10 mouse cellular contexts compared by ENCODE assay signal in genomic region chr6:13030961-13031360, GRCm38 (mm10). TPM values are rescaled to one million over a fixed set of nuclear protein-coding genes. Genes with fewer than 3 reads are reported as not detected.
DNase-seq lines count a peak whose midpoint lies in the region; ATAC-seq and TF ChIP-seq lines count a peak whose summit lies in the region.
"Had no signal": no experiment of that assay in that cellular context is flagged by ENCODE, and none has a peak within 500 bp of the region (broad histone marks: within the 10 kb centered on the region; RNA-seq: fewer than 3 reads in every experiment).

No protein-coding gene starts in this region.

- no peak overlapping the region for H3K4me3 ChIP-seq in kidney, embryonic 14.5 days (ENCODE audit: low read length)
- no peak overlapping the region for H3K4me3 ChIP-seq in ES-E14 (ENCODE audit: insufficient read depth in 1 of 2, low read depth in 1 of 2, low read length in 2 of 2, poor library complexity in 1 of 2, severe bottlenecking in 1 of 2)
- no peak overlapping the region for H3K4me3 ChIP-seq in cortical plate, adult 2 months (ENCODE audit: insufficient read depth, low read length)
- no peak overlapping the region for H3K4me3 ChIP-seq in layer of hippocampus, adult 2 months
- H3K4me3 ChIP-seq: heart, embryonic 15.5 days; midbrain, embryonic 12.5 days had no signal

- no peak overlapping the region for H3K4me2 ChIP-seq in kidney, embryonic 14.5 days (replicated peaks; ENCODE audit: low read depth, low read length)
- H3K4me2 ChIP-seq: heart, embryonic 15.5 days; midbrain, embryonic 12.5 days had no signal

- no peaks in the 10 kb centered on the region for H3K36me3 ChIP-seq in kidney, embryonic 14.5 days (ENCODE audit: control insufficient read depth, insufficient read depth, low read length)
- H3K36me3 ChIP-seq in ES-E14 (ENCODE audit: control insufficient read depth, insufficient read depth, low read length, poor library complexity, severe bottlenecking): no peaks in the 10 kb centered on the region
- H3K36me3 ChIP-seq: heart, embryonic 15.5 days; midbrain, embryonic 12.5 days had no signal

- 71% methylated on average over 1 of the region's 1 CpGs for WGBS in kidney, embryonic 14.5 days

- H3K9ac ChIP-seq in kidney, embryonic 14.5 days (ENCODE audit: low read depth, low read length): no peak overlapping the region
- no peak overlapping the region for H3K9ac ChIP-seq in ES-E14 (ENCODE audit: insufficient read depth, low read depth, low read length, poor library complexity, severe bottlenecking)
- H3K9ac ChIP-seq: heart, embryonic 15.5 days; midbrain, embryonic 12.5 days had no signal

- no peaks in the 10 kb centered on the region for H3K9me3 ChIP-seq in kidney, embryonic 14.5 days (ENCODE audit: control insufficient read depth, low read length)
- H3K9me3 ChIP-seq in ES-E14 (ENCODE audit: control insufficient read depth, insufficient read depth, low read depth, low read length): no peaks in the 10 kb centered on the region
- H3K9me3 ChIP-seq: heart, embryonic 15.5 days; midbrain, embryonic 12.5 days had no signal

- TF ChIP-seq CTCF in cortical plate, adult 2 months (IDR thresholded peaks at IDR 0.05; ENCODE audit: extremely low read depth, insufficient read depth, low read length): peak; percentile 54; the same call in 1 of the 2 replicates
- peak; percentile 74 for TF ChIP-seq CTCF in layer of hippocampus, adult 2 months (conservative IDR thresholded peaks at IDR 0.05)

- H3K27ac ChIP-seq in kidney, embryonic 14.5 days (ENCODE audit: low read depth, low read length): no peak overlapping the region
- H3K27ac ChIP-seq in ES-E14 (ENCODE audit: insufficient read depth, low read depth, low read length, poor library complexity, severe bottlenecking): no peak overlapping the region
- no peak overlapping the region for H3K27ac ChIP-seq in cortical plate, adult 2 months (ENCODE audit: insufficient read depth, low read length)
- no peak overlapping the region for H3K27ac ChIP-seq in layer of hippocampus, adult 2 months
- H3K27ac ChIP-seq: heart, embryonic 15.5 days; midbrain, embryonic 12.5 days had no signal

- H3K4me1 ChIP-seq in kidney, embryonic 14.5 days (ENCODE audit: control insufficient read depth, insufficient read depth, low read length): no peaks in the 10 kb centered on the region
- H3K4me1 ChIP-seq in ES-E14 (ENCODE audit: control insufficient read depth in 2 of 2, insufficient read depth in 2 of 2, low read length in 2 of 2, poor library complexity in 1 of 2): no peaks in the 10 kb centered on the region
- no peaks in the 10 kb centered on the region for H3K4me1 ChIP-seq in cortical plate, adult 2 months (ENCODE audit: control insufficient read depth, insufficient read depth, low read length)
- H3K4me1 ChIP-seq: heart, embryonic 15.5 days; midbrain, embryonic 12.5 days had no signal

- no peak for ATAC-seq in kidney, embryonic 14.5 days (ENCODE audit: low FRiP score, low TSS enrichment)
- no peak for ATAC-seq in erythroblast, adult 5-6 weeks (replicated peaks; ENCODE audit: low FRiP score, poor library complexity, severe bottlenecking)

- in situ Hi-C loops in ES-E14 (cut with MboI; ENCODE audit: low sequenced_read_pairs in 2 of 2, unreplicated experiment in 2 of 2): no loop called here

- TF ChIP-seq POLR2A in cortical plate, adult 2 months (IDR thresholded peaks at IDR 0.05; ENCODE audit: extremely low read depth, insufficient read depth, low read length): no peak

- DNase-seq in kidney, adult 18-20 months: peak; percentile 16
- DNase-seq in ES-E14 (ENCODE audit: low read depth, low spot score): peak; percentile 4
- DNase-seq in layer of hippocampus, adult 2 months (ENCODE audit: low spot score in 2 of 2): peak in 1 of 2 experiments; percentile 39
- DNase-seq in cerebellum, adult 8-10 months: no peak
- no peak for DNase-seq in cerebellum, adult 11 months

- H3K27me3 ChIP-seq in kidney, embryonic 14.5 days (ENCODE audit: control insufficient read depth, insufficient read depth, low read length): no peaks in the 10 kb centered on the region
- H3K27me3 ChIP-seq: heart, embryonic 15.5 days; midbrain, embryonic 12.5 days had no signal

TF ChIP-seq in ES-E14, 5 proteins besides CTCF, POLR2A, EP300 and RAD21:
- TF ChIP-seq ZC3H11A (IDR thresholded peaks at IDR 0.05; ENCODE audit: borderline replicate concordance, low read depth, low read length): peak; percentile 26; the same call in 1 of the 2 replicates
- TF ChIP-seq CHD2 (IDR thresholded peaks at IDR 0.05; ENCODE audit: low read depth, low read length): no peak
- no peak for TF ChIP-seq HCFC1 (IDR thresholded peaks at IDR 0.05; ENCODE audit: borderline replicate concordance, insufficient read depth, low read length)

RNA-seq across cellular contexts. Expression of gene Tmem106b, which starts 38.6 kb away (rescaled TPM):
- polyA plus RNA-seq in kidney, embryonic 14.5 days (2014; fragmentation: Nextera tagmentation; extraction: Ambion mirVana): 24.9 and 41.1 TPM in 2 replicates
- total RNA-seq in ES-E14 (2012; rRNA removed): 26.3 and 30.5 TPM in 2 replicates
- 49.8 and 50.8 TPM in 2 replicates for polyA plus RNA-seq in cortical plate, adult 2 months (2012; rRNA removed)
- total RNA-seq in layer of hippocampus, adult 2 months (2021): 100 to 1,000 TPM; 188 to 208 TPM
- 19.9 and 20.8 TPM in 2 replicates for total RNA-seq in erythroblast, adult 5-6 weeks (2015; ENCODE audit: low replicate concordance)
- total RNA-seq in erythroblast, adult 5-6 weeks (2017; ENCODE audit: low replicate concordance): 14.7 and 18.1 TPM in 2 replicates

Comparison
In these comparisons a context has a peak if more than half of its experiments do, and no peak if none do; other contexts are left out.
1. DNase-seq: peak in kidney, adult 18-20 months (single experiment) and ES-E14 (single experiment); none in cerebellum, adult 8-10 months (single experiment) and cerebellum, adult 11 months (single experiment).